Mouse (Mus musculus): ENCODE measurements at regions not wholly inside any gene's neighbourhood (a gene's known extent, or its start where the extent isn't known, plus 50 kb on each side); places are given as distances from the start of the nearest gene placed in this dataset.

- DNase-seq = no peak
Observed at GRCm38 (mm10) chr8:44155705-44156321, 446.0 kb upstream of the Adam34 start.

DNA sequence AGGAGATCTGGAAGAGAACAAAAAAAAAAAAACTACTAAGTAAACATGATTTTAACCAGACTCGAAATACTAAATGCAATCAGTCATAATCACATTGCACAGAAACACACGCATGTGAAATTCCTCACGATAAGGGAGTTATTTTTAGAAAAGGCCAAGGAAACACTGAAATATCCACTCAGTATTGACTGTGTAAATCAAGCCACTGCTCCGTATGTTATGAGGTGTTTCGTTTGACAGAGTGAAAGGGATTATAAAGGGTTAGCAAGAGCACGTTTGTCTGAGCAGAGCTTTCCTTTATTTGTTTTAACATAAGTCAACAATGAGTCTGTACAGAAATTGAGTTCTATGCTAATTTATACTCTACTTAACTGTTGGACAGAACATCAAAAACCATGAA, 455.3 kb upstream of the Adam34 start:
- no peak for DNase-seq

DNA sequence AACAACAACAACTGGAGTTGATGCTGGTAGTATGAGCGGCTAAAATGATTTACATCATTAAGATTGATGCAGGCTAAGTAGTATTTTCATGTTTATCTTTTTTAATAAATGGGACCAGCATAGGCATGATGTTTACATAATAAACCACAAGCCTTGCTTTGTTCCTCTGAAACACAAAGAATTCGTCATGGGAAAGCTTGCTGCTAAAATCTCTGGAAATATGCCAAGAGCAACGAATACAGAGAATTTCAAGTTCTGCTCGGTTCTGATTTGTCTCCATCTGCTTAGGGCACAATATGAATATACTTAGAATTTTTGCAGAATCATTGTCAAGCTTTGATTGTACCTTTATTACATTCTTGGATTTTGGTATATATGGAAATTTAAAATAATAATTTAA, 467.2 kb upstream of the Adam34 start:
- DNase-seq = no peak

- no peak for DNase-seq
Observed at GRCm38 (mm10) chr8:44202228-44202627, 492.4 kb upstream of the Adam34 start.

DNA sequence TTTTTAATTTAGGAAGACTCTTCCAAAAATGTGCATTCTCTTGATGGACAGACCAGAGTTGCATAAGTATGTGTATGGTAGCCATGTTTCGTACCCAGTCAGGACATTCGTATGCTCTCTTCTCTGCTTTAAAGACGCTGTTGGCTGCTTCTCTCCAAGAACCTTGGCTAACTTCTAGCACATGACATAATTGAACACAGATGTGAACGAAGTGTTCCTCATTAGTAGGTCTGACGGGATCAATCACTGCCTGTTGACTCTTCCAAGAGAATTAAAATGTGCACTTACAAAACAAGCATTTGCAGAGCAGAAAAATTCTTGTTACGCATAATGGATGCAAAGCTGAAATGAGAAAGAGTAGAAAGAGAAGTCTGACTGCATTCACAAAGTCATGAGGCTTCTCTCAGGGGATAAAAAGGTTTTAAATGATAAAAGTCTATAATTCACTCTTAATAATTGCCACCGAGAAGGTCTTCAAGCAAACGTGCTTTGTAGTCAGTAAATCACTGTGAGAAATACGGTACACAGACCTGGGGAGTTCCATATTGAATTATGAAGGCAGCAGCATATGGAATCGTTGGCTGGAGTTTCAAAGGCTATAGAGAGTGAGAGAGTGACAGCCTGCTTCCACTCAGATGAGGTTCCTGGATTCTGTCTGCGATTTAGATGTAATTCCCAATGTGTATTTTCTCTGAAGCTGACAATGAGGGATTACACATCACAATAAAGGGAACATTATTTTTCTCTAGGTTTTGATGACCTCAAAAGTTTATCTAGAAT, 496.7 kb upstream of the Adam34 start:
- no peak for DNase-seq

DNA sequence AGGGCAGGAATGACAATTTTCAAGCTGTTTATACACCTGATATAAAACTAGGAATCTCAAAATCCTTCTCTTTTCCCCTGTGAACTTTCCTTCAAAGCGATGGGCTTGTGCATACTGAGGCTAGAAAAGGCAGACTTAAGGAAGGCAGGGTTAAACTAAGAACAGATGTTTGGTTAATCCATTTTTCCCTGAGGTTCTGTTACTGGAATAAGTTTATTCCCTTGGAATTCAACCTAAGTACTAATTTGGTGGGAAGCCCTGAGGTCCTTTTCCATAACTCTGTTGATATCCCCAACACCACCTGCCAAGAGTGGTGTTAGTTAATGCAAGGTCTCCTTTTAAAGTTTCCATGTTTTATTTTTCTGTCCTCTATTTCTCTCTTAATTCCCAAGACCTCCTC, 512.5 kb upstream of the Adam34 start:
- no peak for DNase-seq

GRCm38 (mm10) chr8:44252393-44252792, 542.5 kb upstream of the Adam34 start:
- peak in 1 of 2 experiments; percentile 3 for DNase-seq

GRCm38 (mm10) chr8:44257051-44257450, 547.2 kb upstream of the Adam34 start:
- DNase-seq = no peak

DNA sequence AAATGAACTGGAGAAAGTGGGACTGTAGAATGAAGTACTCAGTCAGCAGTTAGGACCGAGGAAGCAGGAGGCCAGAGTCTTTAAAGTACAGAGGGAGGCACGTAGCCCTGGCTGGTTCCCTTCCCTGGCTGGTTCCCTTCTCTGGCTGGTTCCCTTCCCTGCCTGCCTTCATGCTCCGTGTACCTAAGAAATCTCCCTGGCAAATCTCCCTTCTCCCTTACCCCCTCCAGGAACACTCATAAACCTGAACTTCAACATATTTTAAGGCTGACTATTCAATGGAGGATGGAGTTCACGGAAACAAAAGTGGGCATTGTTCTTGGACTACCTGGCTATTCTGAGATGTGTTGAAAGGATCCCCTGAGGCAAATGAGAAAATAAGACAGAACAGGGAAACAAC, 551.2 kb upstream of the Adam34 start:
- no peak for DNase-seq

GRCm38 (mm10) chr8:44273300-44273699, 563.5 kb upstream of the Adam34 start:
- DNase-seq = no peak

DNA sequence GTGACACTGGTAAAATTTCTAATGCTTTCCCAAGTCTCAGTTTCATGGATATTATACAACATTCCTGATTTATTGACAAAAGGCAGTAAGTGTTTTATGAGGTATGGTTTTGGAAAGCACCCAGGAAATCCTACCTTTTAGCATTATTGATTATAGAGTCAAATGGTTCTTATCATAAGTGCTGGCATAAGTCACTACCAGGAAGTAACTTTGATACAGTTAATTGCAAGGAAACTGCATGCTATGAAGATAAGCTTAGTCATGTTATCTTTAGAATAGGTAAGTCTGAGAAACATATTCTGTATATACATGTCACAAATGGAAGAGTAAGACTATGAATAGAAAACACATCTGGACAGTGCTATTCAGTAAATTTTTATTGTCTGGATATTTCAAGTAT, 608.4 kb upstream of the Adam34 start:
- DNase-seq = no peak

DNA sequence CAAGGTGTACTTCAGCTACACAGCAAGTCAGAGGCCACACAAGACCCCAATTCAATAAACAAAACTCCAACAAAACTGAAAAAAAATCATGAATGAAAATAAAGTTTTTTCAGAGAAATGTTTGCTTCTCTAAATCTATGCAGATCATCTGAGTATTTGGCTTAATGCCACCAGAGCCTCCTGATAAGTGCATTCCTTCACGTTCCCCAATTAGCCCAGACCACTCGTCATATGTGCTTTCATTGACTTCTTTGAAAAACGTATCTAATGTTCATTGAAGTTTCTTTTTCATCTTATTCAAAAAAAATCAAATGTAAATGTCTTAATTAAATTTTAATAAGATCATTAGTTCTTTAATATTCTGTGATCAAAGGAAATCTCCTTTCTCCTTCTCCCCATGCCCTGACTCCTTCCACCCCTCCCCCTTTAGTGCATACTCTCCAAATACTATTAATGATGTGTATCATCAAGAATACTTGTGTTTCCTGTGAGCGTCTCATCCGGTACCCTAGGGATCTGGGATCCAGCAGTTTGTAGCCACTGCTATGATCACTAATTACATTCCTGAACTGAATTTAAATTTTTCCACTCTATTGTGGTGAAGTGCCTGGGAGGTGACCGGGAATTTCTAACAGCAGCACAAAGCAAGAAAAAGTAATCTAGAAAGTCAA, 600.8 kb upstream of the Fat1 start:
- no peak for DNase-seq

DNA sequence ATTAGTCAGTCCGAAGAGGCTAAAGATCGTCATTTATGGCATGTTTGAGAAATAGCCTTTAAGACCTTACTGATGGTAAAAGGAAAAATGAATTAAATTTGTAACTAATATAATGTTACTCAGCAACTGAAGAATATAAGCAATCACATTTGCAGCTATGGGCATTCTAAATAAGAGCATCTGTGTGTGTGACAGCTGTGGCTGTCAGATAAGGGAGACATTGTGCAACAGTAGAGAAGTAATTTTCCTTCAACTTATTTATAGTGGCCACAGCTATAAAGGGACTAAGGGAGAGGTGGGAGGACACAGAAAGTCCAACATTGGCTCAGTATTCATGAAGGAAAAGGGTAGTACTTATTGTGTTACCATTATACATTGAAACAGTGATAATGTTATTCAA, 591.8 kb upstream of the Fat1 start:
- DNase-seq = no peak

- DNase-seq = no peak
Observed at GRCm38 (mm10) chr8:44343924-44344323, 591.3 kb upstream of the Fat1 start.

DNA sequence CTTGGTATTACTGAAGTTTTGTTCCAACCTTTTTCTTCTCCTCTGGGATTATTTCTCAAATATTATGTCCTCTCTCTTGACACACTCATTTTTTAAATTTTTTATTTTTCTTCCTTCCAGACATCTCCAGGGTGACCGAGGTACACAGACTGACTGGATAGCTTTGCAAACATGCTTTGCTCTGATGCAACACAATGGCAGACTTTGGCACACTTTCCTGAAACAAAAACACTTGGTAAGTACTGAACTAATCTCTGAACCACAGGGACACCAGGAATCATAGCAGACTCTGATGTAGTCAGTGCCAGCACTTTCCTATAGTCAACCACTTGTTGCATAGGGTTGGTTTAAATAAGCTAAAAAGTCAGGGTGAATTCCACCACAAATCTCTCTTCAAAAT, 587.8 kb upstream of the Fat1 start:
- DNase-seq = no peak

DNA sequence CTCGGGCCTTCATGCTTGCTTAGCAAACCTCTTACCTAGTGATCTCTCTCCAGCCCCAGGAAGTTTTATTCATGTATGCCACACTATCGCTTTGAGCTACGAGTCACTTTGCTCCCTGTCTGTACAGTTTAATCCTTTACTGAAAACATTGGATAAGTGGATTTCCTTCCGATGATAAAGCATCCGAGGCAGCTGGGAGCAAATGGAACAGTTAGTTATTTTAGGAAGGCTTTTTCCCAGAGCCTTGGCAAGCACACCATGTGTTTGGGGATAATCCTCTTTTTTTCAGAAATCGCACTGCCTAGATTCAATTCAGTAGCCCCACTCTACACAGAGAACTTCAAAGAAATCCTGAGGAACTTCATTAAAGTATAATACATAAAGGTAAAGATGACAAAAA, 561.3 kb upstream of the Fat1 start:
- DNase-seq = no peak

DNA sequence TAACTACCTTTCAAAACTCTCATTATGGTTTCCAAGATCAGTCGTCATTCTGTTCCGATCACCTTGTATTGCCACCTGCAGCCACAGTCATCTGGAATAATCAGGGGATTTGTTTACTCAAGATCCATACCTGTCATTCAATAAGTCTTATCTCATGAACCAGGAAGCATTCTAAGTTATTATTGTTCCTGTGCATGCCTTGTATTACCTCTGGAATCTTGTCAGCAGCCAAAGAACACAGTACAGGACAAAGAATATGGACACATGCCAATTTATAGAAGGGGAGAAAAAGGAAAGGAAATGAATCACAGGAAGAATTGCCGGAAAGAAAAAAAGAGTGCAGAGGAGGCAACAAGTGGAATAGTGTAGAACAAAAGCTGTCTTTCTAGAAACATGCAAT, 557.5 kb upstream of the Fat1 start:
- DNase-seq = no peak

DNA sequence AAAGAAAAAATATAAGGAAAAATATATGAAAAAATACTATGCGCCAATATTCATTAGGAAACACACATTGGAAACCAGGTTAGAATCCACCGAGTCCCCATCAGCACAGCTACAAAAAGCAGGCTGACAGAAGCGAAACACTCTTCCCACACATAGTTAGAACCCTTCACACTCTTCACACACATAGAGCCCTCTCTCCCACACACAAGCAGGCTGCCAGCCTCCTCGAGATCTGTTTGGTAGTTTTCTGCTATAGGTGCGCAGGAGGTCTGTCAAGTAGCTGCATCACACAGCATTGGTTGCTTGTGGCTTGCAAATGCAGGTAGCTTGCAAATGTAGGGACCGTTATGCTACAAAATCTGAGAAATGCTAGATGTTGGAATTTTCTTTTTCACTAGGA, 526.8 kb upstream of the Fat1 start:
- DNase-seq = no peak

GRCm38 (mm10) chr8:44410261-44410660, 525.0 kb upstream of the Fat1 start:
- no peak for DNase-seq

DNA sequence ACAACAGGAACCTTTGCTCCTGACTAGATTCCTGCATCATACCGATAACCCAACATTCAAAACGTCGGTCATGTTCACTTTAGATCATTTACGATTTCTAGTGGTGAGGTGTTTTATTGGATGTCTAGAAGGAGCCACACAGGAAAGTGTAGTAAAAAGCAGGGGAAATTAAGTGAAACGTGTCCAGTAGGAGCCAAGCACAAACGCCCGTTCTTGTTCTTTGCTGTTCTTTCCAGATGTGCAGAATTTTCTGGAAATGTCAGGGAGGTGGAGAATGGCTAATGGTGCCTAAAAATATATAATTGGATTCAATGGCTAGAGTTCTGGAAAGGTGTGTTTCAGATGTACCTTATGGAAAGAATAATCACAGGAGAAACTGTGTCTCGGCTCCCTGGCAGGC, 517.2 kb upstream of the Fat1 start:
- DNase-seq = no peak

DNA sequence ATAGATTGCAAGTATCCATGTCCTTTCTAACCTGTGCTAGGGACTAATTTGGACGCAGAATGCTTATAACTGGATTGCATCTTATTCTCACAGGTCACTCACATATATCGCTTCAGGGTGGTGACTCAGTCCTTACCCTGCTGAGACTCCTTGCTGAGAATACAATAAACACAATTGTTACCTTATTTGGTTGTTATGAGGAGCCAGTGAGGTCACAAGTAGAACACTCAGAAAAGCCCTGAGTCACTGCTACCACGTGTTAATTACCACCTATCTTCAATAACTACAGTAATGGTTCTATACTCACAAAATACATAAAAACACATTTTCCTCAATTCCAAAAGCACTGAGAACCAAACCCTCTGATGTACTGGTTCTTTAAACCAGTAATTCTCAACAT, 479.8 kb upstream of the Fat1 start:
- no peak for DNase-seq

GRCm38 (mm10) chr8:44456336-44456735, 478.9 kb upstream of the Fat1 start:
- DNase-seq = no peak

DNA sequence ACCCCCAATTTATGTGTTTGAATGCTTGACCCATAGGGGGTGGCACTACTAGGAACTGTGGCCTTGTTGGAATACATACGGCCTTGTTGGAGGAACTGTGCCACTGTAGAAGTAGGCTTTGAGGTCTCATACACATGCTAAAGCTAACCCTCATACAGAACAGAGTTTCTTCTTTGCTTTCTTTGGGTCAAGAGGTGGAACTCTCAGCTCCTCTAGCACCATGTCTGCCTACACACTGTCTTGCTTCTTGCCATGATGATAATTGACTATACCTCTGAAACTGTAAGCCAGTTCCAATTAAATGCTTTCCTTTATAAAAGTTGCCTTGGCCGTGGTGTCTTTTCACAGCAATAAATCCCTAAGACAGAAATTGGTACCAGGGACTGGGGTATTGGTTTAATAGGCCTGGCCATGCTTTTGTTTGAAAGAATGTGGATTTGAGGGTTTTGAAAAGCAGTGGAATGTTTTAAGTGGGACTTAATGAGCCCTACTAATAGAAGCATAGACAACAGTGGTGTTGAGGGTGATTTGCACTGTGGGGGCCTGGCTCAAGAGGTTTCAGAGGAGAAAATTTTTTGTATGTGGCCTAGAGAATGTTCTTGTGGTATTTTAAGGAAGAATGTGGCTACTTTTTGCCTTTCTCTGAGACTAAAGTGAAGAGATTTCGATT, 468.7 kb upstream of the Fat1 start:
- no peak for DNase-seq

DNA sequence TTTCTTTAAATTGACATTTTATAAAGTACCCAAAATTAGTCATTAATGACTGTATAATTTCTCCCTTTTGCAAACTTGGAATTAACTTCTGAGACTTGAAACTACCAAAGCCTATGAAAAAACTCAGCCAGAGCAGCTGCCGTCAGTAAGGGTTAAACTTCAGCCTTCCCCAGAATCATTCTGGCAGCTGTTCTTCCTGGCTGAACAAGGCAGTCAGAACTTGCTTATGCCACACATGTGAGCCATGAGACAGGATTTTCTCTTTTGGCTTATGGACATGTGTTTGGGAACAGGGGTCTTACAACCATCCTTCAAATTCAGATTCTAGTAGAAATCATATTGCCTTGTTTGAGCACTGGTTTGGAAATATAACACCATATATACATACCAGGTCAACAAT, 422.4 kb upstream of the Fat1 start:
- DNase-seq = no peak
